Mouse (Mus musculus): ENCODE measurements around the gene Irgm1. TPM values are rescaled to one million over a fixed set of nuclear protein-coding genes. Genes with fewer than 3 reads are reported as not detected.
A peak's percentile ranks its signal among the peaks of the same experiment; 100 is the strongest.

Gene Irgm1
- polyA plus RNA-seq, 1 experiment from 2014 or later: 10.2 TPM

- Histone ChIP-seq H3K36me3 (ENCODE audit: control insufficient read depth, insufficient read depth, low read length) (peaks cover 8% of the 10 kb centered on the region), H3K4me2 (ENCODE audit: low read length) (peak overlapping the region; percentile 83), H3K27me3 (ENCODE audit: control insufficient read depth, insufficient read depth, low read length) (no peaks in the 10 kb centered on the region), H3K9me3 (ENCODE audit: control insufficient read depth, low read length) (no peaks in the 10 kb centered on the region), H3K9ac (ENCODE audit: low read length) (peak overlapping the region; percentile 73), H3K4me3 (ENCODE audit: control insufficient read depth in 1 of 2, insufficient read depth in 1 of 2, low read depth in 1 of 2, low read length in 2 of 2) (peak overlapping the region; percentile 52 to 62), H3K4me1 (ENCODE audit: control insufficient read depth in 2 of 2, insufficient read depth in 2 of 2, low read length in 2 of 2) (peaks cover 9 to 35% of the 10 kb centered on the region in 2 experiments), H3K27ac (replicated peaks in 1 of 2; ENCODE audit: control insufficient read depth in 1 of 2, insufficient read depth in 1 of 2, low read depth in 2 of 2, low read length in 2 of 2) (peak overlapping the region; percentile 43 to 71)
- ATAC-seq (ENCODE audit: insufficient number of reproducible peaks, insufficient read depth, low FRiP score, low read depth): peak; percentile 32; the same call in 1 of the 2 replicates
- WGBS: 27% methylated on average over 7 of the region's 7 CpGs
Observed at GRCm38 (mm10) chr11:48870781-48871180, 702 bp downstream of the Irgm1 start.

DNA sequence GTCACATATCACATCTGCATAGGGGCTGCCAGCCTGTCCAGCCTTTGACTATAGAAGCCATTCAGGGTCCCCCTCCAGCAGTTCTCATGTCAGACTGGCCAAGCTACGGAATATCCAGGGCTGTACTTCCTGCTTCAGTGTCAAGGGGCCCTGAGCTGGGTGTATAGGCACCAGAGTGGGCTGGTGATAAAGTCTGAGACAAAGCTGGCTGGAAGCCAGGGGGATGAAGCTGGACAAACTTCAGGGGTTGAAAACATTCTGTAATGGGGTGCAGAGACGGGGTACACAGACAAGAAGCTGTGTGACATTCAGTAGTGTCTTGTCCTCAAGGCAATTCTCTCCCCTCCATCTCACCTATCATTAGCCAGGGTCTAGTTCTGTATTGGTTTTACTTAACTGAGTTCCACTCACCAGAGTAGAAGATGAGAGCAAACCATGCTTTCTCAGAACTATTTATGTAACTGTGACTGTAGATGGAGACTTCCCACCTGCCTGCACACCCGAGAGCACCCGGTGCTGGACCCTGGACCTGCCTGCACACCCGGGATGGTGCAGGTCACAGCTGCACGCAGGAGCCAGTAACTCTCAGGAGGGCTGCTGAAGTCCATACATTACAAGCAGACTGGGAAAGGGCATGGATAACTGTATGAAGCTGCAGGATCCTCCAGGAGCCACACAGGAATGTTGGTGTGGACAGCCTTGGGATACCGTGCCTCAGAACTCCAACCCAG, 1.9 kb downstream of the Irgm1 start:
- peaks cover 10% of the 10 kb centered on the region for H3K36me3 ChIP-seq (ENCODE audit: control insufficient read depth, insufficient read depth, low read length)
- H3K27ac ChIP-seq (replicated peaks in 1 of 2; ENCODE audit: control insufficient read depth in 1 of 2, insufficient read depth in 1 of 2, low read depth in 2 of 2, low read length in 2 of 2): peak overlapping the region; percentile 25 to 53; a peak in 3 of 4 replicates
- H3K4me1 ChIP-seq (ENCODE audit: control insufficient read depth in 2 of 2, insufficient read depth in 2 of 2, low read length in 2 of 2): peaks cover 9 to 35% of the 10 kb centered on the region in 2 experiments
- H3K9me3 ChIP-seq (ENCODE audit: control insufficient read depth, low read length): no peaks in the 10 kb centered on the region
- WGBS: 49% methylated on average over 7 of the region's 7 CpGs
- peak overlapping the region; percentile 83 for H3K4me2 ChIP-seq (ENCODE audit: low read length)
- H3K9ac ChIP-seq (ENCODE audit: low read length): peak overlapping the region; percentile 73
- peak overlapping the region; percentile 14 to 62; a peak in 3 of 4 replicates for H3K4me3 ChIP-seq (ENCODE audit: control insufficient read depth in 1 of 2, insufficient read depth in 1 of 2, low read depth in 1 of 2, low read length in 2 of 2)
- H3K27me3 ChIP-seq (ENCODE audit: control insufficient read depth, insufficient read depth, low read length): no peaks in the 10 kb centered on the region
- no peak for ATAC-seq (ENCODE audit: insufficient number of reproducible peaks, insufficient read depth, low FRiP score, low read depth)

DNA sequence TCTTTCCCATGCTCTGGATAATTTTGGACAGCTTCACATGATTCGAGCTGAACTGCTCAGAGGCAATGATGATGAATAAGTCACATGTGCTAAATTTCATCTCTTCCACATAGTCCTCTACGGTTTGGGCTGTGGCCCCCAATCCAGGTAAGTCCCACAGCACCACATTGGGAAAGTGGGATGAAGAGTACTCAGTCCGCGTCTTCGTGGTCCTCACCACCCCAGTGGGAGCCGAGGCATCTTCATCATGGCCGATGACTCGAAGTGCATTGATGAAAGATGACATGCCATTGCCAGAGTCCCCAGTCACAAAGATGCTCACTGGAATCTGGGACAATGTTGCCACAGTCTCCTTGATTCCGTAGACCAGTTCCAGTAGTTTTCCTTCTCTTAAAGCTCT, 5.0 kb downstream of the Irgm1 start:
- no peaks in the 10 kb centered on the region for H3K9me3 ChIP-seq (ENCODE audit: control insufficient read depth, low read length)
- peaks cover 8 to 21% of the 10 kb centered on the region in 2 experiments for H3K4me1 ChIP-seq (ENCODE audit: control insufficient read depth in 2 of 2, insufficient read depth in 2 of 2, low read length in 2 of 2)
- H3K9ac ChIP-seq (ENCODE audit: low read length): no peak overlapping the region
- 92% methylated on average over 9 of the region's 9 CpGs for WGBS
- H3K4me2 ChIP-seq (ENCODE audit: low read length): no peak overlapping the region
- ATAC-seq (ENCODE audit: insufficient number of reproducible peaks, insufficient read depth, low FRiP score, low read depth): no peak
- H3K27ac ChIP-seq (replicated peaks in 1 of 2; ENCODE audit: control insufficient read depth in 1 of 2, insufficient read depth in 1 of 2, low read depth in 2 of 2, low read length in 2 of 2): no peak overlapping the region
- peaks cover 10% of the 10 kb centered on the region for H3K36me3 ChIP-seq (ENCODE audit: control insufficient read depth, insufficient read depth, low read length)
- H3K4me3 ChIP-seq (ENCODE audit: control insufficient read depth in 1 of 2, insufficient read depth in 1 of 2, low read depth in 1 of 2, low read length in 2 of 2): no peak overlapping the region
- no peaks in the 10 kb centered on the region for H3K27me3 ChIP-seq (ENCODE audit: control insufficient read depth, insufficient read depth, low read length)

DNA sequence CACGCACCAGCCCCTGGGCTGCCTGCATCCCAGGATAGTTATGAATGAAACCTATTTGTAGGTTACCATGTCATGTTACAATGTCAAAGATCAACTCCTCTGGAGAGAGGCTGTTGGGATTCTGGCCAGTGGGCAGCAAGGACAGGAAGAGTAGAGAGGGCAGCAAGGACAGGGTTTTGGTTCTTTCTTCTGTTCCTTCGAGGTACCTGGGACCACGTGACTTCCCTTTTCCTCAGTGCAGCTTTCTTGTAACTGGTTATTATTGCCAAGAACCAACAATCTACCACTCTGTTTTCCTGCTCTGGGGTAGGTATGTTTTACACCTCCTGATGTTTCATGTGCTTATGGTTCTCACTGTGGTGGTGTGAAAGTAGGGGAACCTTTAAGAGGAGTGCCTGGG, 7.7 kb downstream of the Irgm1 start:
- Histone ChIP-seq H3K4me1 (ENCODE audit: control insufficient read depth in 2 of 2, insufficient read depth in 2 of 2, low read length in 2 of 2) (peaks cover 0 to 2% of the 10 kb centered on the region in 2 experiments; a peak in 3 of 4 replicates), H3K4me3 (ENCODE audit: control insufficient read depth in 1 of 2, insufficient read depth in 1 of 2, low read depth in 1 of 2, low read length in 2 of 2) (no peak overlapping the region), H3K27ac (replicated peaks in 1 of 2; ENCODE audit: control insufficient read depth in 1 of 2, insufficient read depth in 1 of 2, low read depth in 2 of 2, low read length in 2 of 2) (no peak overlapping the region), H3K9me3 (ENCODE audit: control insufficient read depth, low read length) (no peaks in the 10 kb centered on the region), H3K4me2 (ENCODE audit: low read length) (no peak overlapping the region), H3K36me3 (ENCODE audit: control insufficient read depth, insufficient read depth, low read length) (peaks cover 10% of the 10 kb centered on the region), H3K9ac (ENCODE audit: low read length) (no peak overlapping the region), H3K27me3 (ENCODE audit: control insufficient read depth, insufficient read depth, low read length) (0 out of 2 replicates have a peak, but pooled peaks cover 10% of the 10 kb centered on the region)
- WGBS: 84% methylated on average over 3 of the region's 3 CpGs
- no peak for ATAC-seq (ENCODE audit: insufficient number of reproducible peaks, insufficient read depth, low FRiP score, low read depth)

- H3K36me3 ChIP-seq (ENCODE audit: control insufficient read depth, insufficient read depth, low read length): peaks cover 10% of the 10 kb centered on the region
- WGBS: 77% methylated on average over 1 of the region's 1 CpGs
- no peak; the same call in 1 of the 2 replicates for ATAC-seq (ENCODE audit: insufficient number of reproducible peaks, insufficient read depth, low FRiP score, low read depth)
- H3K27ac ChIP-seq (replicated peaks in 1 of 2; ENCODE audit: control insufficient read depth in 1 of 2, insufficient read depth in 1 of 2, low read depth in 2 of 2, low read length in 2 of 2): no peak overlapping the region
- no peak overlapping the region for H3K4me3 ChIP-seq (ENCODE audit: control insufficient read depth in 1 of 2, insufficient read depth in 1 of 2, low read depth in 1 of 2, low read length in 2 of 2)
- no peaks in the 10 kb centered on the region for H3K9me3 ChIP-seq (ENCODE audit: control insufficient read depth, low read length)
- H3K9ac ChIP-seq (ENCODE audit: low read length): no peak overlapping the region
- H3K4me2 ChIP-seq (ENCODE audit: low read length): no peak overlapping the region
- H3K4me1 ChIP-seq (ENCODE audit: control insufficient read depth in 2 of 2, insufficient read depth in 2 of 2, low read length in 2 of 2): 0 out of 4 replicates have a peak, but pooled peaks cover 0 to 5% of the 10 kb centered on the region in 2 experiments
- 0 out of 2 replicates have a peak, but pooled peaks cover 10% of the 10 kb centered on the region for H3K27me3 ChIP-seq (ENCODE audit: control insufficient read depth, insufficient read depth, low read length)
Observed at GRCm38 (mm10) chr11:48862784-48863319, 8.6 kb downstream of the Irgm1 start.

DNA sequence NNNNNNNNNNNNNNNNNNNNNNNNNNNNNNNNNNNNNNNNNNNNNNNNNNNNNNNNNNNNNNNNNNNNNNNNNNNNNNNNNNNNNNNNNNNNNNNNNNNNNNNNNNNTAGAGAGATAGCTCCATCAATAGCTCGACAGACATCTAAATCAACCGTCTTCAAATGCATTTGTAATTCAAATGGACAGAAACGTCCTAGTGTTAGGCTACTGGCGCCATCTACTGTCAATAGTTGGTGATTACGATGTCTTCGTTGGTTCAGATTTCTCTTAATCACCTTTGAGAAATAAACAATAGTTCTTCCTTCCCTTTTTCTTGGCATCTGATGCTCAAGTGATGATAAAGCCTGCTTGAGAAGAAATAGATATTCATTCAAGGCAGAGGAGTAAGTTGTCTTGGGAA, 12.5 kb downstream of the Irgm1 start:
- ATAC-seq (ENCODE audit: insufficient number of reproducible peaks, insufficient read depth, low FRiP score, low read depth): no peak
- Histone ChIP-seq H3K27ac (replicated peaks in 1 of 2; ENCODE audit: control insufficient read depth in 1 of 2, insufficient read depth in 1 of 2, low read depth in 2 of 2, low read length in 2 of 2) (no peak overlapping the region), H3K36me3 (ENCODE audit: control insufficient read depth, insufficient read depth, low read length) (no peaks in the 10 kb centered on the region), H3K27me3 (ENCODE audit: control insufficient read depth, insufficient read depth, low read length) (0 out of 2 replicates have a peak, but pooled peaks cover 10% of the 10 kb centered on the region), H3K9ac (ENCODE audit: low read length) (no peak overlapping the region), H3K4me1 (ENCODE audit: control insufficient read depth in 2 of 2, insufficient read depth in 2 of 2, low read length in 2 of 2) (peaks cover 2 to 5% of the 10 kb centered on the region in 2 experiments; a peak in 2 of 4 replicates), H3K4me2 (ENCODE audit: low read length) (peak overlapping the region; percentile 87), H3K4me3 (ENCODE audit: control insufficient read depth in 1 of 2, insufficient read depth in 1 of 2, low read depth in 1 of 2, low read length in 2 of 2) (0 out of 4 replicates have a peak overlapping the region, but pooled peaks of 1 of the 2 experiments have one; percentile 72), H3K9me3 (ENCODE audit: control insufficient read depth, low read length) (no peaks in the 10 kb centered on the region)
- 0% methylated on average over 6 of the region's 6 CpGs for WGBS

- peak overlapping the region; percentile 72 to 86 for H3K4me3 ChIP-seq (ENCODE audit: control insufficient read depth in 1 of 2, insufficient read depth in 1 of 2, low read depth in 1 of 2, low read length in 2 of 2)
- no peaks in the 10 kb centered on the region for H3K9me3 ChIP-seq (ENCODE audit: control insufficient read depth, low read length)
- 1% methylated on average over 31 of the region's 31 CpGs for WGBS
- peaks cover 3% of the 10 kb centered on the region; the same call in 1 of the 2 replicates for H3K27me3 ChIP-seq (ENCODE audit: control insufficient read depth, insufficient read depth, low read length)
- H3K4me1 ChIP-seq (ENCODE audit: control insufficient read depth in 2 of 2, insufficient read depth in 2 of 2, low read length in 2 of 2): peaks cover 2% of the 10 kb centered on the region in 2 experiments; a peak in 2 of 4 replicates
- ATAC-seq (ENCODE audit: insufficient number of reproducible peaks, insufficient read depth, low FRiP score, low read depth): no peak
- peak overlapping the region; percentile 73 for H3K9ac ChIP-seq (ENCODE audit: low read length)
- no peaks in the 10 kb centered on the region for H3K36me3 ChIP-seq (ENCODE audit: control insufficient read depth, insufficient read depth, low read length)
- H3K4me2 ChIP-seq (ENCODE audit: low read length): peak overlapping the region; percentile 87
- H3K27ac ChIP-seq (replicated peaks in 1 of 2; ENCODE audit: control insufficient read depth in 1 of 2, insufficient read depth in 1 of 2, low read depth in 2 of 2, low read length in 2 of 2): peak overlapping the region in 1 of 2 experiments; percentile 53; a peak in 1 of 4 replicates
Observed at GRCm38 (mm10) chr11:48853474-48854180, 17.9 kb downstream of the Irgm1 start.

Data from heart, embryonic 14.5 days (tissue).